Mouse (Mus musculus) neural tube, embryonic 14.5 days (tissue): ENCODE measurements at regions not wholly inside any gene's neighbourhood (a gene's known extent, or its start where the extent isn't known, plus 50 kb on each side); places are given as distances from the start of the nearest gene placed in this dataset.
"Not testable (repeated sequence)": the region's sequence is repeated elsewhere in the genome, so short reads cannot be mapped to it uniquely, and the experiment has no call there.

Source experiments
- ATAC-seq: fragments of 200-750 bp; cut with Nextera tagmentation; 2 replicates; pipeline ENCODE4 v1.8.0; 2017; ENCODE audit warnings: low read depth, mild to moderate bottlenecking, moderate TSS enrichment, moderate library complexity
- H3K27ac ChIP-seq: fragments of 300-500 bp; sonication (generic); 2 replicates; pipeline ENCODE4 v1.5.1; 2014; ENCODE audit warnings: low read depth, mild to moderate bottlenecking, control low read depth, low read length, moderate library complexity, mixed read lengths
- H3K27me3 ChIP-seq: fragments of 300-500 bp; sonication (generic); 2 replicates; pipeline ENCODE4 v1.6.1; 2014; ENCODE audit warnings: low read length; ENCODE audit not compliant: control insufficient read depth, insufficient read depth
- H3K36me3 ChIP-seq: fragments of 300-500 bp; sonication (generic); 2 replicates; pipeline ENCODE4 v1.6.1; 2014; ENCODE audit warnings: low read length, mixed read lengths; ENCODE audit not compliant: control insufficient read depth, insufficient read depth
- H3K4me1 ChIP-seq: fragments of 300-500 bp; sonication (generic); 2 replicates; pipeline ENCODE4 v1.6.1; 2014; ENCODE audit warnings: low read length; ENCODE audit not compliant: control insufficient read depth, insufficient read depth
- H3K4me2 ChIP-seq: fragments of 300-500 bp; sonication (generic); 2 replicates; pipeline ENCODE4 v1.6.1; 2014; ENCODE audit warnings: mild to moderate bottlenecking, low read depth, low read length, control low read depth
- H3K4me3 ChIP-seq: fragments of 300-500 bp; sonication (generic); 2 replicates; pipeline ENCODE4 v1.5.1; 2014; ENCODE audit warnings: low read depth, low read length, control low read depth, mixed read lengths
- H3K9ac ChIP-seq: fragments of 300-500 bp; sonication (generic); replicated peaks from 2 replicates; pipeline ENCODE4 v1.6.1; 2014; ENCODE audit warnings: low read depth, mild to moderate bottlenecking, control low read depth, low read length, mixed read lengths
- H3K9me3 ChIP-seq: fragments of 300-500 bp; sonication (generic); 2 replicates; pipeline ENCODE4 v1.6.1; 2016; ENCODE audit warnings: low read length; ENCODE audit not compliant: control insufficient read depth
- WGBS: fragments of 180-500 bp; shearing (Covaris S2); extraction: QIAGEN DNeasy Blood & Tissue Kit; methylation state at CpG from one replicate; pipeline ENCODE4 v1.1.7; 2014; 5-methylcytosine and 5-hydroxymethylcytosine counted together

DNA sequence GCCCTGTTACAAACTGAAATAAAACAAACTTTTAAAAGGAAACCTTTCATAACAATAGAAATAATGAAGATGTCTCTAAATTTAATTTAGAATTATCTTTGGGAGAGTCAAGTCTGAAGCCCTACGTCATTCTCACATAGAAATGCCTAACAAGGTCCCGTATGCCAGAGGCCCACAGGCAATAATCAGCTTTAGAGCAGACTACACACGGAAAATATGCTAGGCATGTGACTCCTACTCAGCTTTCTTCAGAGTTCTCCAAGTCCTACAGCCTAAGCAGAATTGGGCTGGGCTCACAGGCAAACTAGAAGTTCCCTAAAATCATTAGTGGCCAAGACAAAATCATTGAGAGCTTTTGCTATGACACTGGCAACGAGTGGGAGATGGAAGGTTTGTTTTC, 176.9 kb upstream of the Gap43 start:
- no peaks in the 10 kb centered on the region for H3K36me3 ChIP-seq
- H3K4me3 ChIP-seq = no peak overlapping the region
- WGBS = 89% methylated on average over 4 of the region's 4 CpGs
- no peaks in the 10 kb centered on the region for H3K9me3 ChIP-seq
- H3K27ac ChIP-seq = no peak overlapping the region
- no peak for ATAC-seq
- H3K9ac ChIP-seq = no peak overlapping the region
- H3K4me1 ChIP-seq = no peaks in the 10 kb centered on the region
- H3K4me2 ChIP-seq = no peak overlapping the region
- no peaks in the 10 kb centered on the region for H3K27me3 ChIP-seq

DNA sequence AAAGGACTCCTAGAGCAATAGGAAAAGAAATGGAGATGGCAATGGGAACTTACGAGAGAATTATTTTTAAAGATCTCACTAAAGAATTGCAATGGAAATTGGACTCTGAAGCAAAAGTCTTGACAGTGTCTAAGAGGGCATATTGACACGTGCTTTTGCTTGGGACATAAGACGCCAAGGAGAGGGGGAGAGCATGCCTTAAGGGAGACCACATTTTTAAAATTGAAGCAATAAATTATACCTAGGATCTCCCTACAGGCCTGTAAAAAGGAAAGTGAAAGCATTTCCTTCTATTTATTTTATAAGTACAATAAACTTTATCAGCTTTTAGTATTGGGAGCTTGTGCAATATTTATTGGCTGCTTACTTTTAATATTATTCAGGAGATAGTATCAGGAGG, 175.5 kb upstream of the Gap43 start:
- Histone ChIP-seq H3K4me3 (no peak overlapping the region), H3K27me3 (no peaks in the 10 kb centered on the region), H3K9me3 (no peaks in the 10 kb centered on the region), H3K36me3 (no peaks in the 10 kb centered on the region), H3K4me1 (no peaks in the 10 kb centered on the region), H3K9ac (no peak overlapping the region), H3K27ac (no peak overlapping the region), H3K4me2 (no peak overlapping the region)
- 58% methylated on average over 3 of the region's 3 CpGs for WGBS
- ATAC-seq = peak; percentile 54

DNA sequence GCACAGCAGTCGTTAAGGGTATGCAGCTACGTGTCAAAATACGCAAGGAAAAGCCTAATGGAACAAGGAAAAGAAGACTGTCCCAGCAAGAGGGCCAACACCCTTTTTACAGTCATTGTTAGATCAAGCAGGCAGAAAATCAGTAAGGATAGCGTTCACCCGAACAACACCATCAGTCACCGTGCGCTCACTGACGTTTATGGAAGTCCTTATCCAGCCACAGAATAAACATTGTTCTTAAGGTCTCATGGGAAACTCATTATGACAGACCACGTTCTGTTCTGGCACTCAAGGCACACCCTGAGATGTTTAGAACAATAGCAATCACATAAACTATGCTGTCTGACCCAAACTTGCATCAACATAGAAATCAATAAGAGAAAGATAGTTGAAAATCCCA, 164.7 kb upstream of the Gap43 start:
- Histone ChIP-seq H3K9ac (no peak overlapping the region), H3K27me3 (no peaks in the 10 kb centered on the region), H3K9me3 (no peaks in the 10 kb centered on the region), H3K27ac (no peak overlapping the region), H3K4me3 (no peak overlapping the region), H3K36me3 (no peaks in the 10 kb centered on the region), H3K4me2 (no peak overlapping the region), H3K4me1 (no peaks in the 10 kb centered on the region)
- whole genome bisulfite sequencing = 24% methylated on average over 9 of the region's 9 CpGs
- ATAC-seq = no peak

DNA sequence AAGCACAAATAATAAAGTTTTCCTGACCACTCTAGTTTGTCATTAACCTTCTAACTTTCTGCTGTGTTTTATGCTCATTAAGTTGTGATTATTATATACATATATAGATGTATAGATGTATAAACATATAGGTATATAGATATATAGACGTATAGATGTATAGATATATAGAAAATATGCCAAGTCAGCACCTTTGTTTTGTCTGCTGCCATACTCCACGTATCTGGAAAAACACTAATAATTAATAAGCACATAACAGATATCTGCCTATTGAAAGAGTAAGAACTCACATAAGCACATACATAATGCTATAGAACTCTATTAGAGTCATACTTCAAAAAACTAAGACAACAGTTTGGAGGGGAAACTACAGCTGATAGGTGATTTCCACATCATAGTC, 161.3 kb upstream of the Gap43 start:
- Histone ChIP-seq H3K4me2 (no peak overlapping the region), H3K4me1 (no peaks in the 10 kb centered on the region), H3K27me3 (no peaks in the 10 kb centered on the region), H3K9ac (no peak overlapping the region), H3K27ac (no peak overlapping the region), H3K36me3 (no peaks in the 10 kb centered on the region), H3K9me3 (no peaks in the 10 kb centered on the region), H3K4me3 (no peak overlapping the region)
- WGBS = 87% methylated on average over 2 of the region's 2 CpGs
- no peak for ATAC-seq

DNA sequence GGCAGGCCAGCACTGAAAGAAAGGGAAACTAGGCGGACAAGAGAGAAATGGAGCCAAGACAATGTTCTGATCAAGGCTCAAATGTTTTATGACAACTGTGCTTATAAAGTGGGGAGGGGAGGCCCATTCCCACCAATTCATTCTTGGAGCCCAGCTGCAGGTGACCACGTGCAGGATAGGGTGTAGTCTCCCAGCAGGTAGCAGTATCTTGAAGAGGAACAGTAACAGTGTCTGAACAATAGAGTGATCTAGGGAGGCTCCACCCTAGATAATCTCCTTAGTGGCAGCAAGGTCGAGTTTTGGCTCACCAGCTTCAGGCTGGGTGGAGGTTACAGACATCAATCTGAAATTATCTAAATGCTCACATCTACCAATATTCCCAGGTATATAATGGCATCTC, 160.7 kb upstream of the Gap43 start:
- H3K27me3 ChIP-seq, H3K4me2 ChIP-seq, H3K36me3 ChIP-seq, H3K4me1 ChIP-seq, H3K4me3 ChIP-seq, H3K9me3 ChIP-seq, H3K9ac ChIP-seq, H3K27ac ChIP-seq, ATAC-seq: not testable (repeated sequence)
- WGBS = 38% methylated on average over 3 of the region's 3 CpGs

DNA sequence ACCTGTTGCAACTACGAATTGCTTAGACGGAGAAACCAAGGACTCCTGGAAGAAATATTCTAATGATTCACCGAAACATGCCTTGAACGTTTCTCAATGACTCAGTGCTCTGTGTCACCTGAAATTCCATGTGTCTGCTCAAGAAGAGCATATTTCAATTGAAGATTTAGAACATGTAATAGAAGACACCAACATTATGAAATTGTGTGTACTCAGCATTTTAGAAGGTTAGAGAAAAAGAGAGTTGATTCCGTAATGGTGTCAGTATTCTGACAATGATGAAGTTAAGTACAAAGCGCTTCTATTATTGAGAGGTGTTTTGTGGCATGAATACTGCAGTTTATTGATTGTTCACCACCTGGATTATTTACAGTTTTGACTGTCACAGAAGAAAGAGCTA, 159.1 kb upstream of the Gap43 start:
- H3K27ac ChIP-seq = no peak overlapping the region
- H3K9ac ChIP-seq = no peak overlapping the region
- WGBS = 91% methylated on average over 6 of the region's 6 CpGs
- H3K4me2 ChIP-seq = no peak overlapping the region
- H3K27me3 ChIP-seq = no peaks in the 10 kb centered on the region
- H3K4me1 ChIP-seq = no peaks in the 10 kb centered on the region
- no peaks in the 10 kb centered on the region for H3K9me3 ChIP-seq
- no peak overlapping the region for H3K4me3 ChIP-seq
- no peak for ATAC-seq
- H3K36me3 ChIP-seq = no peaks in the 10 kb centered on the region

DNA sequence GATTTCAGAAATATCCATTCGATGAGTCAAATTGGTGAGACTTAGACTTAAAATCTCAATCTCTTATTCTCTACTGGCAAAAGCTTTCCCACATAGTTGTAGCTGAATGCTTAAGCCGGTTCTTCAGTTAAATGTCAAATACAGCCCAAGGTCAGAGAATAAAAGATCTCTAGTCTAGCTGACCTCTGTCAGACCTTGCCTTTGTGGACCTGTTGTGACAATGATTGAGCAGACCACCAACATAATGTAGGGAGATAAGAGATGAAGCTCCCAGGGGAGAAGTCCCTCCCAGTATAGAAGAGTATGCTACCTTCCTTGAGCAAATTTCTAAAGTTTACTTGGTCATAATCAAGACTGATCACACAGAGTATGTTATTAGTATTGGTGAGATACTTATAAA, 157.9 kb upstream of the Gap43 start:
- no peak overlapping the region for H3K9ac ChIP-seq
- no peaks in the 10 kb centered on the region for H3K4me1 ChIP-seq
- no peak overlapping the region for H3K4me2 ChIP-seq
- no peak for ATAC-seq
- 65% methylated on average over 2 of the region's 2 CpGs for WGBS
- no peak overlapping the region for H3K4me3 ChIP-seq
- no peaks in the 10 kb centered on the region for H3K27me3 ChIP-seq
- H3K9me3 ChIP-seq = no peaks in the 10 kb centered on the region
- H3K36me3 ChIP-seq = no peaks in the 10 kb centered on the region
- no peak overlapping the region for H3K27ac ChIP-seq

DNA sequence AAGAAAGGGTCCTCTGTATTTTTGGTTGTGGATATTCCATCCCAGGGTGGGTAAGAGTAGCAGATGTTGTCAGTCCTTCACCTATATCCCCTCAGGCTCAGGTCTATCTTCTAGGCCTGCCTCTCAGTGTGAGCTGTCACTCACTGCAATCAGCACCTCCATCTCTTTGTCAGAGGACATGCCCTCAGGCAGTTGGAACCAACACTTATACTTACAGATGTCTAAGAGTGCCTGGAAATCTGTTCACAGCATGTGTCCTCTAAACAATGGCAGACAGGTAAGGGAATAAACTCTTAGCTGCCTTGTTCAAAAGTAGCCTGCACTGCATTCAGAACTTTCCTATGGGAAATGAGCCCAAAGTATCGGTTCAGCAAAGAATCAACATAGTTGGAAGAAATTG, 153.1 kb upstream of the Gap43 start:
- Histone ChIP-seq H3K4me2 (no peak overlapping the region), H3K4me3 (no peak overlapping the region), H3K4me1 (no peaks in the 10 kb centered on the region), H3K9ac (no peak overlapping the region), H3K27me3 (no peaks in the 10 kb centered on the region), H3K36me3 (no peaks in the 10 kb centered on the region), H3K9me3 (no peaks in the 10 kb centered on the region), H3K27ac (no peak overlapping the region)
- 94% methylated on average over 1 of the region's 1 CpGs for WGBS
- no peak for ATAC-seq

DNA sequence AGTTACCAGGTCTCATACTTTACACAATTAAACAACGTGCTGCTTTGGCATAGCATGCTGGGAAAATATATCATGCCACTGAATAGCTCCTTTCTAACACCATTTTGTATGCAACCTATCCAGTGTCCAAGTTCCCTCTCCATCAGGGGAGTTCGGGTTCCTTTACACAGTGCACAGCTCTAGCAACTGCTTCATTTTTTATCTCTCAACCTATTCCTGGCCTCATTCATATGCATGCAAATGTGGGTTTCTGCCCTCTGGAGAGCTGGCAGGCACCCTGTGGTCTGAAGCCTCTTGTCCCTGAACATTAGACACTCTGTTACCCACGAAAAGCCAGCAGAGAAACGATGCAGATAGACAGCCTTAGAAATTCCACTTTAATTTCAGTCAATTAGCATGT, 148.3 kb upstream of the Gap43 start:
- Histone ChIP-seq H3K9me3 (no peaks in the 10 kb centered on the region), H3K9ac (no peak overlapping the region), H3K27me3 (no peaks in the 10 kb centered on the region), H3K36me3 (no peaks in the 10 kb centered on the region), H3K4me1 (no peaks in the 10 kb centered on the region), H3K4me3 (no peak overlapping the region), H3K27ac (no peak overlapping the region), H3K4me2 (no peak overlapping the region)
- 28% methylated on average over 4 of the region's 4 CpGs for WGBS
- peak; percentile 46; the same call in 1 of the 2 replicates for ATAC-seq

DNA sequence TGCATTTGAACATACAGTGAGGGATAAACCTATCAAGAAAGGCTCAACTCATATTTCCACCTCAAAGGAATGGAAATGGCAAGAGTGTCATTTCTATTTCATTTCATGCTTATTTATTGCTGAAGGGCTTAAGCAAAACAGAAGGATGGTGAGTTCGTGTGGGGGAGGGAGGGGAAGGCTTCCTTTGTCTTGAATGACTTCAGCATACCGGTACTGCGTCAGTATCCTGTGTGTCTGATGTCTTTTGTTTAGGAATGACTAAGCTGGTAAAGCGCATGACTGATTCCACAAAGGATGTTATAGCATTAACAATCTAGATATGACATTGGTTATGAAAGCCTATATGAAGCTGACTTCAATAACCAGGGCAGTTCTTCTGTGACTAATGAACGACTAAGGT, 139.5 kb upstream of the Gap43 start:
- 57% methylated on average over 5 of the region's 5 CpGs for WGBS
- no peak overlapping the region for H3K4me3 ChIP-seq
- no peak for ATAC-seq

More for the DNA sequence above, 139.5 kb upstream of the Gap43 start:
- no peaks in the 10 kb centered on the region for H3K36me3 ChIP-seq
- no peaks in the 10 kb centered on the region for H3K9me3 ChIP-seq
- no peaks in the 10 kb centered on the region for H3K4me1 ChIP-seq
- no peak overlapping the region for H3K9ac ChIP-seq
- no peaks in the 10 kb centered on the region for H3K27me3 ChIP-seq
- no peak overlapping the region for H3K4me2 ChIP-seq
- no peak overlapping the region for H3K27ac ChIP-seq
